Mouse (Mus musculus): ENCODE measurements at regions not wholly inside any gene's neighbourhood (a gene's known extent, or its start where the extent isn't known, plus 50 kb on each side); places are given as distances from the start of the nearest gene placed in this dataset.

DNA sequence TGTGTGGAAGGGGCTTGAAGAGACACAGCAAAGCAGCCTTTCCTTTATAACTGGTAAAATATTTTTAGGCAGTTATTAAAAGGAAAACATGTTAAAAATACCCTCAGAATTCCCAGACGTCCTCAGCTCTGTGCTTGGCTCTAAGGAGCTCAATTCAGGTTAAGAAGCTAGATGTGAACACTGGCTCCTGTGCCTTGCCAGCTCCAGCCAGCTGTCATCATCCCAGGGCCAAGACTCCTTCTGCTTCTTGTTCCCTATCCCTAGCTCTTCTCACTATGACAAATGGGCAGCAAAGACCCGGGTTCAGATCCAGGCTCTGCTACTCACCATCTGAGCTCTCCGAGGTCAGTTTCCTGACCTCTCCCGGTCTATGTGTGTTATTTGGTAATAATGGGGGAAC is 293.5 kb upstream of the Rtl1 start:
- ATAC-seq (replicated peaks; ENCODE audit: insufficient number of reproducible peaks, low FRiP score, low TSS enrichment, low read depth) (no peak), DNase-seq (ENCODE audit: low spot score) (no peak)
- Histone ChIP-seq H3K4me3 (ENCODE audit: low read depth, low read length) (no peak overlapping the region), H3K4me1 (ENCODE audit: control insufficient read depth, insufficient read depth, low read length) (no peaks in the 10 kb centered on the region), H3K36me3 (replicated peaks; ENCODE audit: control insufficient read depth, insufficient read depth, low read depth, low read length) (no peaks in the 10 kb centered on the region), H3K9ac (replicated peaks; ENCODE audit: low read length) (no peak overlapping the region), H3K9me3 (replicated peaks; ENCODE audit: control insufficient read depth, low read length) (no peaks in the 10 kb centered on the region), H3K4me2 (ENCODE audit: low read depth, low read length) (no peak overlapping the region), H3K27me3 (ENCODE audit: control insufficient read depth, insufficient read depth, low read length) (no peaks in the 10 kb centered on the region), H3K27ac (replicated peaks; ENCODE audit: low read depth, low read length) (no peak overlapping the region)
- 79% methylated on average over 4 of the region's 4 CpGs for WGBS

DNA sequence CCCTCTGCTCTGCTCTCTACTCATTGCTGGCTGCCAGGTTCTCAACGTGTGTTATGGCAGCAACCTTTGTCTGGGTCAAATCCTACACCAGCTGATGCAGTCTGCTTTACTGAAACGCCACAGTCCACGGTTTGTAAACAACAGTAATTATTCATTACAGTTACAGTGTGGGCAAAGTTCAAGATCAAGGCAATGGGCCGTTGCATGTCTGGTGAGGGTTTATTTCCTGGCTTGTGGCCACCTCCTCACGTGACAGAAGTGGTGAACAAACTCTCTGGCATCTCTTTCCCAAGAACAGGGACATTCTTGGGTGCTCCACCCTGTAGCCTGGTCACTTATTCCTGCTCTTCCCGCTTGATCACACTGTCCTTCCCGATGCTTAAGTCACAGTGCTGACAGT is 295.3 kb upstream of the Rtl1 start:
- Histone ChIP-seq H3K9ac (replicated peaks; ENCODE audit: low read length) (no peak overlapping the region), H3K9me3 (replicated peaks; ENCODE audit: control insufficient read depth, low read length) (no peaks in the 10 kb centered on the region), H3K27me3 (ENCODE audit: control insufficient read depth, insufficient read depth, low read length) (no peaks in the 10 kb centered on the region), H3K36me3 (replicated peaks; ENCODE audit: control insufficient read depth, insufficient read depth, low read depth, low read length) (no peaks in the 10 kb centered on the region), H3K4me3 (ENCODE audit: low read depth, low read length) (no peak overlapping the region), H3K4me1 (ENCODE audit: control insufficient read depth, insufficient read depth, low read length) (no peaks in the 10 kb centered on the region), H3K4me2 (ENCODE audit: low read depth, low read length) (no peak overlapping the region), H3K27ac (replicated peaks; ENCODE audit: low read depth, low read length) (no peak overlapping the region)
- ATAC-seq (replicated peaks; ENCODE audit: insufficient number of reproducible peaks, low FRiP score, low TSS enrichment, low read depth) = no peak
- WGBS = 79% methylated on average over 7 of the region's 7 CpGs
- DNase-seq (ENCODE audit: low spot score) = no peak

DNA sequence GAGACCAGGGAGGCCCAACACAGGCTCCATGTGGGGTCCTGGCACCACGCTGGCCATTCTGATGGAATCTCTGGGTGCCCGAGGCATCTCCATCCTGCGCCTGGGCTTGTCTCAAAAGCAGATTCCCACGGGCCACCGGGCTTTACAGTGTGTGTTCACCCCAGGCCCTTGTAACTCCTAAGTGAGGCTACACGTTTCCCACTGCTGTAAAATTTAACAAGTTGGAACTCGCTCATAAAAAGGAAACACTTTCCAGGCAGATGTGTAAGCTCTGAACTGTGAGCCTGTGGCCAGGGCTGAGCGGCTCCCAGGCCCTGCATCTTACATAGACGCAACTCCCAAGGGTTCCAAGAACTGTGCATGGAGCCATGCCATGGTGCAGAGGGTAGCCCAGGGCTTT is 296.3 kb upstream of the Rtl1 start:
- ATAC-seq (replicated peaks; ENCODE audit: insufficient number of reproducible peaks, low FRiP score, low TSS enrichment, low read depth) = no peak

DNA sequence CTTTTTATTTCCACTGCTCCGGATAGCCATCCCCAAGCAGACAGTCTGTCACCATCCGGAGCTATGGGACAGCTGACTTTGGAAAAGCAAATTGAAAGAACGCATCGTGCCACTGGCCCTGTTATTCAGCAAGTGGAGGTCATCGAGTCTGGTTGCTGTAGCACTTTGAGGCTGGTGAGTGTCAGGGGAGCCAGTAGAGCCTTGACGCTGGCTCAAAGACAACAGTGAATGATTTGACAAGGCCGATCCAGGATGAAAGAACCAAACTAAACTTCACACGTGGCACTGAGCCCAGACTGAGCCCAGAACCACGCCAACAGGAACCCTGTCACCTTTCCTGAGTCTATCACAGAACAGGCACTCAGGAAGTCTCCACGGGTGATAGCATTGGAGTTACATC is 296.8 kb upstream of the Rtl1 start:
- Histone ChIP-seq H3K4me3 (ENCODE audit: low read depth, low read length) (no peak overlapping the region), H3K9me3 (replicated peaks; ENCODE audit: control insufficient read depth, low read length) (no peaks in the 10 kb centered on the region), H3K27ac (replicated peaks; ENCODE audit: low read depth, low read length) (no peak overlapping the region), H3K27me3 (ENCODE audit: control insufficient read depth, insufficient read depth, low read length) (no peaks in the 10 kb centered on the region), H3K9ac (replicated peaks; ENCODE audit: low read length) (no peak overlapping the region), H3K36me3 (replicated peaks; ENCODE audit: control insufficient read depth, insufficient read depth, low read depth, low read length) (no peaks in the 10 kb centered on the region), H3K4me2 (ENCODE audit: low read depth, low read length) (no peak overlapping the region), H3K4me1 (ENCODE audit: control insufficient read depth, insufficient read depth, low read length) (no peaks in the 10 kb centered on the region)
- DNase-seq (ENCODE audit: low spot score) (no peak), ATAC-seq (replicated peaks; ENCODE audit: insufficient number of reproducible peaks, low FRiP score, low TSS enrichment, low read depth) (no peak)
- WGBS = 91% methylated on average over 10 of the region's 10 CpGs

More for the DNA sequence above, 296.3 kb upstream of the Rtl1 start:
- Histone ChIP-seq H3K4me1 (ENCODE audit: control insufficient read depth, insufficient read depth, low read length) (no peaks in the 10 kb centered on the region), H3K9me3 (replicated peaks; ENCODE audit: control insufficient read depth, low read length) (no peaks in the 10 kb centered on the region), H3K4me3 (ENCODE audit: low read depth, low read length) (no peak overlapping the region), H3K9ac (replicated peaks; ENCODE audit: low read length) (no peak overlapping the region), H3K27ac (replicated peaks; ENCODE audit: low read depth, low read length) (no peak overlapping the region), H3K27me3 (ENCODE audit: control insufficient read depth, insufficient read depth, low read length) (no peaks in the 10 kb centered on the region), H3K4me2 (ENCODE audit: low read depth, low read length) (no peak overlapping the region), H3K36me3 (replicated peaks; ENCODE audit: control insufficient read depth, insufficient read depth, low read depth, low read length) (no peaks in the 10 kb centered on the region)
- no peak for DNase-seq (ENCODE audit: low spot score)
- WGBS = 85% methylated on average over 9 of the region's 9 CpGs

DNA sequence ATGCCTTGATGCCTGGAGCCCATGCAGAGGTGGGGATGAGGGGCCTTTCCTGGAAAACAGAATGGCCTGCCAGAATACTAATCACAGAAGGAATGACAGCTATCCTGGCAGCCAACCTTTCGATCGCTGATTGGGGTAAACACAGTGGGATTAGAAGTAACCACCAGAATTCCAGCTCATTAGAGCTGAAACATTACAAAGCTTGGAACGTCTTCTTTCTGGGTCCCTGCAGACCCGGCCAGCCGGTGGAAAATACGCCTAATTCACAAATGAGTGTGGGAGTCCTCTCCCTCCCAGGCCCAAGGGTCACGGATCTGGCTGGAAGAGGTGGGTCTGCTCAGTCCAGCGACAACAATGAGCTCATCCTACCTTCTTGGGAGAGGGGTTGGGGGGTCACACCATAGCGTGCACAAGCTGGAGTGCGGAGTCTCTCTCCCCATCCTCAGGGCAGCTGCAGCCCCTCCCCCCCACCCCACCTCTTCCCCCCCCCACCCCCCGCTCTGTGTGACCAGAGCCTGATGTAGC is 297.8 kb upstream of the Rtl1 start:
- Histone ChIP-seq H3K36me3 (replicated peaks; ENCODE audit: control insufficient read depth, insufficient read depth, low read depth, low read length) (no peaks in the 10 kb centered on the region), H3K9me3 (replicated peaks; ENCODE audit: control insufficient read depth, low read length) (no peaks in the 10 kb centered on the region), H3K4me1 (ENCODE audit: control insufficient read depth, insufficient read depth, low read length) (no peaks in the 10 kb centered on the region), H3K4me2 (ENCODE audit: low read depth, low read length) (no peak overlapping the region), H3K9ac (replicated peaks; ENCODE audit: low read length) (no peak overlapping the region), H3K4me3 (ENCODE audit: low read depth, low read length) (no peak overlapping the region), H3K27ac (replicated peaks; ENCODE audit: low read depth, low read length) (no peak overlapping the region), H3K27me3 (ENCODE audit: control insufficient read depth, insufficient read depth, low read length) (no peaks in the 10 kb centered on the region)
- ATAC-seq (replicated peaks; ENCODE audit: insufficient number of reproducible peaks, low FRiP score, low TSS enrichment, low read depth) (no peak), DNase-seq (ENCODE audit: low spot score) (no peak)
- WGBS = 82% methylated on average over 11 of the region's 11 CpGs

DNA sequence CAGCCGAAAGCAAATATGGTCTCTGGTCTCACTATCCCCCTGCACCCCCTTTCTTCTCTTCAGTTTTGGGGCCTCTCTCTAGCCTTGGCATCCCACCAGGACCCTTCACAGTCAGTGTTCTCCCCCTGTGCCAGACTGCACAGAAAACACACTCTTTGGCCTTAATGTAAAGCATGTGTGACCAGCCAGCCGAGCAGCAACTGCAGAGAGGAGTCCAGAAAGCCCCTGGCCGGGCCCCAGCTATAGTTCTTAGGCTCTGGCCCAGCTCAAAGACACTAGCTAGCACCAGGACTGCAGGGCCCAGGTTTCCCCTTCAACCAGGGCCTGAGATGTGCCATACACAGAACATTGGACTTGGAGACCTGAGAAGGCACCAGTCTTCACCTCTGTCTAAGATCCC is 299.3 kb upstream of the Rtl1 start:
- DNase-seq (ENCODE audit: low spot score) = peak; percentile 6
- no peaks in the 10 kb centered on the region for H3K27me3 ChIP-seq (ENCODE audit: control insufficient read depth, insufficient read depth, low read length)
- WGBS = 83% methylated on average over 3 of the region's 3 CpGs
- no peaks in the 10 kb centered on the region for H3K4me1 ChIP-seq (ENCODE audit: control insufficient read depth, insufficient read depth, low read length)
- H3K27ac ChIP-seq (replicated peaks; ENCODE audit: low read depth, low read length) = no peak overlapping the region
- no peak overlapping the region for H3K9ac ChIP-seq (replicated peaks; ENCODE audit: low read length)
- no peak for ATAC-seq (replicated peaks; ENCODE audit: insufficient number of reproducible peaks, low FRiP score, low TSS enrichment, low read depth)
- H3K9me3 ChIP-seq (replicated peaks; ENCODE audit: control insufficient read depth, low read length) = no peaks in the 10 kb centered on the region
- no peaks in the 10 kb centered on the region for H3K36me3 ChIP-seq (replicated peaks; ENCODE audit: control insufficient read depth, insufficient read depth, low read depth, low read length)
- no peak overlapping the region for H3K4me3 ChIP-seq (ENCODE audit: low read depth, low read length)
- H3K4me2 ChIP-seq (ENCODE audit: low read depth, low read length) = no peak overlapping the region

- no peaks in the 10 kb centered on the region for H3K9me3 ChIP-seq (replicated peaks; ENCODE audit: control insufficient read depth, low read length)
- H3K27me3 ChIP-seq (ENCODE audit: control insufficient read depth, insufficient read depth, low read length) = no peaks in the 10 kb centered on the region
- DNase-seq (ENCODE audit: low spot score) (peak; percentile 4), ATAC-seq (replicated peaks; ENCODE audit: insufficient number of reproducible peaks, low FRiP score, low TSS enrichment, low read depth) (no peak)
- H3K4me2 ChIP-seq (ENCODE audit: low read depth, low read length) = no peak overlapping the region
- no peaks in the 10 kb centered on the region for H3K4me1 ChIP-seq (ENCODE audit: control insufficient read depth, insufficient read depth, low read length)
- no peak overlapping the region for H3K27ac ChIP-seq (replicated peaks; ENCODE audit: low read depth, low read length)
- WGBS = 25% methylated on average over 9 of the region's 9 CpGs
- no peaks in the 10 kb centered on the region for H3K36me3 ChIP-seq (replicated peaks; ENCODE audit: control insufficient read depth, insufficient read depth, low read depth, low read length)
- H3K4me3 ChIP-seq (ENCODE audit: low read depth, low read length) = no peak overlapping the region
- H3K9ac ChIP-seq (replicated peaks; ENCODE audit: low read length) = no peak overlapping the region
Measured at GRCm38 (mm10) chr12:109910966-109911495, 310.9 kb upstream of the Rtl1 start.

- no peaks in the 10 kb centered on the region for H3K4me1 ChIP-seq (ENCODE audit: control insufficient read depth, insufficient read depth, low read length)
- H3K4me2 ChIP-seq (ENCODE audit: low read depth, low read length) = no peak overlapping the region
- no peaks in the 10 kb centered on the region for H3K9me3 ChIP-seq (replicated peaks; ENCODE audit: control insufficient read depth, low read length)
- no peak for ATAC-seq (replicated peaks; ENCODE audit: insufficient number of reproducible peaks, low FRiP score, low TSS enrichment, low read depth)
- no peak overlapping the region for H3K9ac ChIP-seq (replicated peaks; ENCODE audit: low read length)
- no peak overlapping the region for H3K4me3 ChIP-seq (ENCODE audit: low read depth, low read length)
- H3K27me3 ChIP-seq (ENCODE audit: control insufficient read depth, insufficient read depth, low read length) = no peaks in the 10 kb centered on the region
- H3K27ac ChIP-seq (replicated peaks; ENCODE audit: low read depth, low read length) = no peak overlapping the region
- DNase-seq (ENCODE audit: low spot score) = no peak
- H3K36me3 ChIP-seq (replicated peaks; ENCODE audit: control insufficient read depth, insufficient read depth, low read depth, low read length) = no peaks in the 10 kb centered on the region
- 63% methylated on average over 9 of the region's 9 CpGs for WGBS
Measured at GRCm38 (mm10) chr12:109911506-109911905, 311.4 kb upstream of the Rtl1 start.
